Mouse (Mus musculus) forelimb bud, embryonic 11.5 days (tissue): ENCODE measurements around the gene Trmt13.
"Not testable (repeated sequence)": the region's sequence is repeated elsewhere in the genome, so short reads cannot be mapped to it uniquely, and the experiment has no call there.

Source experiments
- DNase-seq: peaks from one replicate; pipeline ENCODE4 v3.0.0-alpha.2; 2012; ENCODE audit warnings: low read depth, low spot score

Gene Trmt13

GRCm38 (mm10) chr3:116634091-116634490, 19.7 kb upstream of the Trmt13 start:
- no peak for DNase-seq

DNA sequence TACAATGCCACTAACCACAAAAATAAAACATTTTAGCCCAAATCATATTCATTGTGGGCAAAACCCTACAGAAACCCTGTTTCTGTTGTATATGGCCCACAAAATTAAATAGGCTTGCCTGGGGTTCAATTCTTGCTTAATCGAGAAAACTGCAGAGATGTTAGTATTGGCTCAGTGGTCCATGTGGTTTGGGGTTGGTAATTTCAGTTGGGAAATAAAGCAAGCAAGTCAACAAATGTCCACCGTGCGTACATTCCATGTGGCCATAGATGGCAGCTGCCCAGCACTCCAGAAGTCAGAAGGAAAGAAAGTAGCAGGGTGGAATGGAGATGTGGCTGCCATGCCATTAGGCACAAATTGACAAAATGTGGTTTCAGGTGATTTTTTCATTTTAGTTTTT, 18.6 kb upstream of the Trmt13 start:
- no peak for DNase-seq

DNA sequence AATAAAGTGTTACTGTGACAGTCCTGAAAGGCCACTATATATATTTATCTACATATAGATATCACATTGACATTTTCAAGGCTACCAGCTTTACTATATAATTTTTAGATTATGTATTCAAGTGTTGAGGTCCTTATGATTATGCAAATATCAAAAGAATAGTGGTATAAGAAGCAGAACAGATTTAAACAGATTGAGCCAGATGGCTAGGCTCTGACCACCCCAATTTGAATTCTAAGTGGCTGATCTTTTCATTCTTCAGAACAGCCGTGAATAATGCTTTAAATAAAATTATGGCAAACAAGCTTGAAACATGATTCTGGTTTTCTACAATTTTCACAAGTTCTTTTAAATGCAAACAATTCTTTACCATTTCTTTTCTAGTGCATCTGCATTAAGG, 17.1 kb upstream of the Trmt13 start:
- DNase-seq = no peak

- no peak for DNase-seq
These were observed 8.3 kb upstream of the Trmt13 start for GRCm38 (mm10) chr3:116622641-116623040.

DNA sequence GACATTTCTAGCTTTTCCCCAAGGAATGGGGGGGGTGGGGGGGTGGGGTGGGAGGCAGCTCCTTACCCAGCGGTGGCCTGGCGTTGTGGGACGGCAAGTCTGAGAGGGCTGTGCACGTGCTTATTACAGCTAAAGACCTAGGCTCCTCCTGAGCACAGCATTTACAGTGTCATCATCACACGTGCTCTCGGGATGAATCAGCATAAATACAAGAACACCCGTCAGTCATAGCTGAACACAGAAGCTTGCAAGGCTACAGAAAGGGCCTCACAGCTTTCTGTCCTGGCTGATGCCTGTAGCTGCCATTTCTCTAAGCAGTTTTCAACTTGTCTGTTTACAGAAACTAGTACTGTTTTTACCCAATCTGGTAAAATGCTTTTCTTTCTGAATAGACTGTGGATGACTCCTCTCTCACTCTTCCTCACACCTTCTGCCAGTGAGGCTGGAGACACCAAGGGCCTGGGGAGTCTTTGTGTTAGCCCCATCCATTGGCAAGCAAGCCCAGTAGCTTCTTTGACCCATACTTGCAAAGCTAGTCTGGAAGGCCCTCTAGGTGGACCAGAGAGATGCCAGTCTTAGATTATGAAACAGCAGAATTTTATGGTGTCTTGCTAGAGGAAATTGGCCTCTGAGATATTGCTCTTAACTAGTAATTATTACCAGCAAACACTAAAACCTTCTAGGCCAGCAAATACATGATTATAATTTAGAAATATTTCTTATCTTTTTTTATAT, 6.4 kb upstream of the Trmt13 start:
- no peak for DNase-seq

- DNase-seq = no peak
These were observed 4.5 kb upstream of the Trmt13 start for GRCm38 (mm10) chr3:116618855-116619254.

GRCm38 (mm10) chr3:116615318-116616068, 1.1 kb upstream of the Trmt13 start:
- no peak for DNase-seq

- no peak for DNase-seq
These were observed 9.8 kb downstream of the Trmt13 start for GRCm38 (mm10) chr3:116604570-116604969.

DNA sequence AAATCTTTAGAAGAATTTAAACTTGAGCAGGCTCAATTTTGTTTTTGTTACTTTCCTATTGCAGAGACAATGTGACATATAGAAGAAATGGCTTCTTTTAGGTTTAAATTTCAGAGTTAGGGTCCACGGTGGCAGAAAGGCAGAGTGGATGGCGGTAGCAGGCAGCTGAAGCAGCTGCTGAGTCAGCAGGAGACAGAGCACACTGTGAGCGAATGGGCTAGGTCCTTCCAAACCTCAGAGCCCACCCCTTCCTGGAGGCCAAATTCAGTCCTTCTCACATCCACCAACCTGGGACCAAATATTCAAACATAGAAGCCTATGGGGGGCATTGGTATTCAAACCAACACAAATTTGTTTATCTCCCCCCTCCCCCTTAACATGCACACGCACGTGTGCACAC, 12.6 kb downstream of the Trmt13 start:
- no peak for DNase-seq

- DNase-seq = no peak
These were observed 13.4 kb downstream of the Trmt13 start for GRCm38 (mm10) chr3:116601005-116601404.

DNA sequence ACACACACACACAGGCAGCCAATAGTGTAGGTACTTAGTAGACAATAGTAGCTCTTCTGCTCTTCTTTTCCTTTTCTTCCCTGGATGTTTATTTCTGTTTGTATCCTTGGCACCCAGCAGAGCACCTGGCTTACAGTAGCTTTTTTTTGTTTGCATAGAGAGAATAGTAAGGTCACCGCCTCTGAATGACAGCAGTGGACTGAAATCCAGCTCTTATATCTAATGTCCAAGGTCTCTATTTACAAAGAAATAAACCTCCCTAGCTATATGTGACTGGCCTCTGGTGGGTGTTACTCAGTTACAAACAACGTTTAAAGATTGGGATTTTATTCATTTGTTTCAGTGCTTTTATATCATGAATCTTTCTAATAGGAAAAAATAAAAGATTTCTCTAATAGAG, 14.7 kb downstream of the Trmt13 start:
- no peak for DNase-seq

DNA sequence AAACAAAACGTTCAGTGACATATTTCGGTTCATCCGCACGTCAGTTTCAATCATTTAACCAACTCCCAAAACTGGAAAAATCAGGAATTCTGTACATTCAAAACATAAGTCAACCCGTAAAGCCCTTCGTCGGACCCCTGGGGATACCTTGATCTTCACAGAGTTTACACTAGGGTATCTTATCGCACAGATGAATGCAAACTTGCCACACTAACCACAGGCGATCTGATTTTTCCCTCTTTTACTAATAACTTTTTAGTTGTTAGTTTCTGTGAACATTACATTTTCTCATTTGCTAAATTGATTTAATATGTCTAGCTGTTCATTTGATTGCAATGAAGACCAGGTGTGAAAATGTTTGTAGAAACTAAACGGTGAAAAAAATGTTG, 18.8 kb downstream of the Trmt13 start:
- DNase-seq = no peak

DNA sequence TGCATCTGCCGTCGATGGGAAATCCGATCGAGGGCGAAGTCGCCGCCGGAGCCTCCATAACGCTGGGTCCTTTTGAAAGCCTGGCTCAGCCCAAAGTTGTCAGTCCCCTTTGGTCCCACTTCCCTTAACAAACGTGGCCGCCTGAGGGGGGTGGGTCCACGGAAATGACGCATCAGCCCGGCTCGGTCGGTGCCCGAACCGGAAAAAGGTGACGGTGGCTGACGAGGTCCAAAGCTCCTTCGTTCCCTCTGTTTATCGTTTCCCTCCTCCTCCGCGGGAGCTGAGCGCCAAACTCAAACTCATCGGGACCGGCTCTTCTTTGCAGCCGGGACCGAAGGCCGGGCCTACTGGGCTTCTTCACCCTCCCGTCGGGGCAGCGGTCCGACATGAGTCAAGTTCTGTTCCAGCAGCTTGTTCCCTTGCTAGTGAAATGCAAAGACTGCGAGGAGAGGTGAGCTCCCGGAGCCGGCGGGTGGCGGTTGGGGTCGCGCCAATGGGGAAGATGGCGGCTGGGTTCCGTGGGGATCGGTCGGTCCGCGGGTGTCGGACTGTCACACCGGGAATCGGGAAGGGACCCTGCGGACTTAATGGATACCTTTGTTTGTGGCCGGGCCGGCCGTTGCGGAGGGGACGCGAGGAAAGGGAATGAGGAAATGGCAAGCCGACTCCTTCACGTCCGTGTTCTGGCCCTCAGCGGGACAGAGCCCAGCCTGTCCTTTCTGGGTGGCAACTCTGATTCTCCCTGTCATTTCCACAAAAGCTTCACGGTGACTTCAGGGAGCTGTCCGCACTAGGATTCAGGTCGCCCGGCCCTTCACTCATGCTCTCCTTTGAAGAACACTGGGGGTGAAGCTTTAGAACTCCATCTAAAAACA, 19.4 kb downstream of the Trmt13 start, which contains the start of gene Sass6:
Sass6 (plus strand) TSS at position 255 of the 875 bp plus-strand sequence.
- peak; percentile 96 for DNase-seq

DNA sequence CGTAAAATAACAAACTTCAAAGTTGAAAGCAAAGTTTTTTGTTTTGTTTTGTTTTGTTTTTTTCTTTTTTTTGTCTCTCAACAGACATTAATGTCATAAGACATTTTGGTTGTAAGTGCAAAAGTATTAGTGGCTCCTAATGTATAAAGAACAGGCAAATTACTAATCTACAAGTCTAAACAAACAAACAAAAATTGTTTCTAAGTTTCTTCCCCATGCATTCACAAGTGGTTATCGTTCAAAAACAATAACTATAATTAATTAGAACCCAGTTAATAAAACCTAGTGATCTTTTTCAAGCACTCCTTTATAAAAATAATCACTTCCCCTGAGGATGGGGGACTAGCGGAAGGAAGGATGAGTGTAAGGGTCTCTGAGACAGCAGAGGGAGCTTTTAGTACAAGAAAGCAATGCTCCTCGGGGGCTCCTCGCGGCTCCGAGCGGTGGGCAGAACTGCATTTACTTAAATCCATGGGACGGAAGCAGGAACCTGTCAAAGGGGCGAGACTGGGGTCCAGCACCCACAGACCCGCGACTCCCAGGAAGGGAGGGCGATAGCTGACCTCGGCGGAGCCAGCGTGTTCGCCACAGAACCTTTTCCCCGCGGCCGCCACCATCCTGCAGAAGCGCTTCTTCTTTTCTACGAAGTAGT, 20.2 kb downstream of the Trmt13 start:
- no peak for DNase-seq

GRCm38 (mm10) chr3:116582201-116582600, 32.2 kb downstream of the Trmt13 start:
- DNase-seq = no peak

DNA sequence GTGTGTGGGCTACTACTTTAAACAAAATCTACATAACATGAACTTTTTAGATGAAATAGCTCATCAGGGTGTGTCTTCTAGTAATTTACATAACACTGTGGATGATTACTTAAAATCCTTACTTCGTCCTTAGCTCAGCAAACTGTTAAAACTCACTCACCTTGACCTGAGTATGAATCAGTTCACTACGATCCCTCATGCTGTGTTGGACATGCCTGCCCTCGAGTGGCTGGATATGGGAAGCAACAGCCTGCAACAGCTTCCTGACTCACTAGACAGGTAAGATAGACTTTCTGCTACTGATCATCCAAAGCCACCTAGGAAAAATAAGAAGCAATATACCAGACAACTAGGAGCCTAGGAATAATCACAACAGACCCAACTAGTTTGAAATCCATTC, 37.1 kb downstream of the Trmt13 start:
- DNase-seq = no peak

- DNase-seq = no peak
These were observed 43.8 kb downstream of the Trmt13 start for GRCm38 (mm10) chr3:116570628-116571027.

DNA sequence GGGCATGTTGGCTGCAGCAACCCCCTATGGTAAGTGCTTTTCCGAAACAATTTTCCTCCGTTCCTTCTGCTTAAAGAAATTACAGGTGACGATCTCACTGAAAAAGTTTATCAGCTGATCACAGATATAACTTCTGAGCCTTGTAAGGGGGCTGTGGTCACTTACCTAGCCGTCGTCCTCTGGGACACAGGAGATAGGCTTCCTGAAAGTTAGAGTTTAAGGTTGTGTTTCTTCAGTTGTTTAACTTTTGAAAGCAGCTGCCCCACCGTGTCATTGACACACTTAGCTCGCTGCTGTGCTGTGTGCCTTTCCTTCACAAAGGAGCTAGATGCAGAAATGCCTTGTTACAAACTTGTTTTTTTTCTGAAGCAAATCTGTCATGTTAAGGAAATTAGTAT, 51.3 kb downstream of the Trmt13 start:
- DNase-seq = no peak

DNA sequence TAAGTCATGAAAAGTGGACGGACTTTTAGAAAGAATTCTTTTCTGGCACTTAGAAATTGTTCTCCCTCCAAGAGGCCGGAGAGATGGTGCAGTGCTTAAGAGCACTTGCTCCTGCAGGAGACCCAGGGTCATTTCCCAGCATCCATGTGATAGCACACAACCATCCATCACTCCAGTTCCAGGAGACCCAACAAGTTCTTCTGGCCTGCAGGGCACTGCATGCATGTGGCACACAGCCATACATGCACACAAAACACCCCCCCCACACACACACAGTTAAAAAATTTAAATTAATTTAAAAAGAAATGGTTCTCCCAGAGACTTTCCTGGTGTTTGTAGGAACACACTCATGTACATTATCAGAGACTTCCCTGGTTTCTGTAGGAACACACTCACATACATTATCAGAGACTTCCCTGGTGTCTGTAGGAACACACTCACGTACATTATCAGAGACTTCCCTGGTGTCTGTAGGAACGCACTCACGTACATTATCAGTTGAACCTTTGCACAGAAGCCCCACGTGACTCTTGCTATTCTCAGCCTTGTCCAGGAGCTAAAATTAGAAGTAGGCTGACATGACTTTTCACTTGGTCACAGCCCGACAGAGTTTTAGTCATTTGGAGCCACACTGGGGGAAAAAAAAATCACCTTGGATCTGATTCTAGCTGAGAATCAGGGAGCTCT, 51.8 kb downstream of the Trmt13 start, which contains the start of gene Lrrc39:
Lrrc39 (plus strand) TSS at position 566 of the 687 bp plus-strand sequence.
- DNase-seq = no peak

GRCm38 (mm10) chr3:116561315-116561714, 53.1 kb downstream of the Trmt13 start:
- DNase-seq = not testable (repeated sequence)

- DNase-seq = no peak
These were observed 63.0 kb downstream of the Trmt13 start for GRCm38 (mm10) chr3:116551362-116551761.
